Mouse (Mus musculus) embryonic facial prominence, embryonic 12.5 days (tissue): ENCODE data around the gene Rpl23. TPM values are rescaled to one million over a fixed set of nuclear protein-coding genes. Genes with fewer than 3 reads are reported as not detected.

Experiments
- ATAC-seq: fragments of 200-750 bp; cut with Nextera tagmentation; 2 replicates; pipeline ENCODE4 v1.8.0; 2017; ENCODE audit not compliant: insufficient number of reproducible peaks, insufficient read depth, low FRiP score, low TSS enrichment
- H3K27ac ChIP-seq: fragments of 300-500 bp; sonication (generic); 2 replicates; pipeline ENCODE4 v1.5.1; 2016; ENCODE audit warnings: mild to moderate bottlenecking
- H3K27me3 ChIP-seq: fragments of 300-500 bp; sonication (generic); 2 replicates; pipeline ENCODE4 v1.6.1; 2016; ENCODE audit warnings: mild to moderate bottlenecking, moderate library complexity
- H3K36me3 ChIP-seq: fragments of 300-500 bp; sonication (generic); 2 replicates; pipeline ENCODE4 v1.6.1; 2016; ENCODE audit warnings: mild to moderate bottlenecking
- H3K4me1 ChIP-seq: fragments of 300-500 bp; sonication (generic); 2 replicates; pipeline ENCODE4 v1.6.1; 2016
- H3K4me2 ChIP-seq: fragments of 300-500 bp; sonication (generic); replicated peaks from 2 replicates; pipeline ENCODE4 v1.6.1; 2016; ENCODE audit warnings: mild to moderate bottlenecking, moderate library complexity
- H3K4me3 ChIP-seq: fragments of 300-500 bp; sonication (generic); 2 replicates; pipeline ENCODE4 v1.5.1; 2016; ENCODE audit warnings: mild to moderate bottlenecking
- H3K9ac ChIP-seq: fragments of 300-500 bp; sonication (generic); 2 replicates; pipeline ENCODE4 v1.6.1; 2016; ENCODE audit warnings: mild to moderate bottlenecking, moderate library complexity
- H3K9me3 ChIP-seq: fragments of 300-500 bp; sonication (generic); 2 replicates; pipeline ENCODE4 v1.6.1; 2016; ENCODE audit warnings: mild to moderate bottlenecking, moderate library complexity
- WGBS: fragments of 180-500 bp; shearing (Covaris S2); methylation state at CpG from one replicate; pipeline ENCODE4 v1.1.7; 2016; 5-methylcytosine and 5-hydroxymethylcytosine counted together
- polyA plus RNA-seq: library from polyadenylated mRNA; unstranded; fragments of >200 nt; fragmentation: Nextera tagmentation; extraction: Ambion mirVana; gene quantifications from 2 replicates; pipeline ENCODE4 v1.2.1, GENCODE M21; 2016

The Rpl23 gene
- polyA plus RNA-seq, 1 experiment from 2014 or later = 481 TPM

DNA sequence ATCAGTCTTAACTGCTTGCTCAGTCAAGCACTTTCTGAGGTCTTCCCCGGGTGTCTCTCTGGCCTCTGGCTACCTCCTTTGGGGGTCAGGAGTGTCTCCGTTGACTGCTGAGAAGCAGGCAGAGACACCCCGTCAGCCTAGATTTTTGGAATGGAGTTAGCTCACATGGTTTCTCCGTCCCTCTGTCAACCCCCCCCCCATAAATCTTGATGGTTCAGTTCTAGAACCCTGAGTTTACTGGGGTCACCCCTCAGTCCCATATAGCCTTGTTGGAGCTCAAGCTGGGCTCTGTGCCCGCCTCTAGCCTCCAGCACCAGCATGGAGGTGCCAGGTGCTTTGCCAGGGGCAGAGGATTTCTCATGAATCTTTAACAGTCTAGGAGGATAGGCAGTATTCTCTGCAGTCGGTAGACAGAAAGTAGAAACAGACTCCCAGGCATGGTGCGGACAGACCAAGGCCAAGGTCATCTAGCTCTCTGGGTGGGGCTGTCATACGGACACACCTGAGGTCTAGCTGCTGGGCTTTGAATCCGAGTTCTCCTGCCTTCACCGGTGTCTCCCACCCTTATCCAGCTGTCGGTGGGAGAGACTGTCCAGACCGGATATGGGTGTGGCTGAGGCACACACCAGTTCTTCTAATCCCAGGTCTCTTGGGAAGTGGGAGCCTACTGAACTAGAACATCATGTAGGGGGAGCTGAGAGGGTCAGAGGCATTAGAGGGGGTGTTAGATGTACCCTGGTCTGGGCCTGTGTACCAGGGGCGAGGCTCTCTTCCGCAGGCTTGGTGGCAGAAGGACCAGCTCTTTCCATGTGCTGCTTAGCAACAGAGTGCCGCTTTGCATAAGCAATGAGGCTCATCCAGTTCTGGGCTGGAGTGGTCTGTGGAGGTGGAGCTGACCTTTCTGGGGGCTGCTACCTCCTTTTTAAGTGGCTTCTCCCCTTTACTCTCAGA, 23.7 kb upstream of the Rpl23 start:
- Histone ChIP-seq H3K9ac (no peak overlapping the region), H3K4me1 (peaks cover 89% of the 10 kb centered on the region), H3K4me2 (peak overlapping the region; percentile 48)

DNA sequence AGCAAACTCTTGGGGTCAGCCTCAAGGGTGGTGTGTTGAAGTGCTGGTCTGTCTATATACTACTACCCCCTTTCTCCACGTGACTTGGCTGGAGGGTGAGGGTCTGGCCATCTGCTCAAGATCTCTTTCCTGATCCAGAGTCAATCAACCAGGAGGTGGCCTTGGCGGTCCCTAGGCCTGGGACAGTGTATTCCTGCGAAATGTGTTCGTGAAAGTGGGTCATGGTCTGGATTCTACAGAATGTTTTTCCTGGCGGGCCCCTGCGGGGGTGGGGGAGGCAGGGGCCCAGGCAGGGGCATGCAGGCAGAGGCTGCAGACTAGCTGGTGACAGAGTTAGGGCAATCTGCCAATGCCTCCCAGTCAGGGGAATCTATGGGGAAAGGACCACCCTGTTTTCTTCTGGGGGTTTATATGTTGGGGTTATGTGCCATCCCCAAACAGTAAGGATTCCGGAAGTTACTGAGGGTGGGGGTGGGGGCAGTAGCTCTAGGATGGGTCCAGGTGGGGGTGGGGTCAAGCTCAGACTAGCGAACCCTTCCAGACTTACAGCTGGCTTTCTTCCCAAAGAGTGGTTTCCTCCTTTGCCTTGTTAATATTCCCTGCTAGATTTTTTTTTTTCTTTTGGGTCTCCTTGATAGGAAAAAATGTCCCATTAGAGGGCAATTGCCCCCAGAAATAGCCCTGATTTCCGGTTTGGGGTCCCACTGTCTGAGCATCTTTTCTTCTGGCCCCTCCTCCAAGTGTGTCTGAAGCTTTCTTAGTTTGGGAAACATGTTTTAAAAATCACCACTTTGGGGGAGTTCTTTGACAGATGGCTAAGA, 22.8 kb upstream of the Rpl23 start:
- 7% methylated on average over 9 of the region's 9 CpGs for WGBS
- Histone ChIP-seq H3K4me1 (peaks cover 81% of the 10 kb centered on the region), H3K9ac (peak overlapping the region; percentile 32; the same call in 1 of the 2 replicates), H3K4me3 (peak overlapping the region; percentile 17; the same call in 1 of the 2 replicates), H3K27ac (peak overlapping the region; percentile 89), H3K27me3 (no peaks in the 10 kb centered on the region), H3K4me2 (peak overlapping the region; percentile 48), H3K36me3 (peaks cover 22% of the 10 kb centered on the region), H3K9me3 (no peaks in the 10 kb centered on the region)
- ATAC-seq = no peak

More for the DNA sequence above, 23.7 kb upstream of the Rpl23 start:
- Histone ChIP-seq H3K9me3 (no peaks in the 10 kb centered on the region), H3K27ac (peak overlapping the region; percentile 89), H3K27me3 (no peaks in the 10 kb centered on the region), H3K36me3 (peaks cover 22% of the 10 kb centered on the region), H3K4me3 (no peak overlapping the region)
- 44% methylated on average over 15 of the region's 15 CpGs for WGBS
- no peak for ATAC-seq

DNA sequence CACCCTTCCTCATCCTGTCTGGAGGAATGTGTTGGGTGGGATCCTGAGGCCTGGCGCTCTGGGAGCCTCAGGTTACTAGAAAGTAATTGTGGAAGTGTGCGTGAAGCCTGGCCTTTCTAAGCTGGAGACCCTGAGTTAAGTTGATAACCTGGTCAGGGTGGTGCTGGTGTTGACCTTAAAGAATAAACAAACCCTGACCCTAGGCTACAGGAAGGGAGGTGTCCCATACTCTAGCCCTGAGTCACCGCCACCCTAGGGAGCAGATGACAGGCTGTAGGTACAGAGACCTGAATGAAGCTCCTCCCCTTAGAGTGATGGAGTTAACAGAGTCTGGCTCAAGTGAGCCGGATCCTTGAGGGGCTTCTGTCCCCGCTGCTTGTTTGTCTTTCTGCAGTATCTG, 21.6 kb upstream of the Rpl23 start:
- H3K4me2 ChIP-seq = peak overlapping the region; percentile 48; the same call in 1 of the 2 replicates
- H3K4me3 ChIP-seq = no peak overlapping the region
- H3K9me3 ChIP-seq = no peaks in the 10 kb centered on the region
- H3K27me3 ChIP-seq = no peaks in the 10 kb centered on the region
- no peak for ATAC-seq
- peak overlapping the region; percentile 89; the same call in 1 of the 2 replicates for H3K27ac ChIP-seq
- 73% methylated on average over 5 of the region's 5 CpGs for WGBS
- H3K36me3 ChIP-seq = peaks cover 12% of the 10 kb centered on the region
- peaks cover 70% of the 10 kb centered on the region for H3K4me1 ChIP-seq
- no peak overlapping the region for H3K9ac ChIP-seq

DNA sequence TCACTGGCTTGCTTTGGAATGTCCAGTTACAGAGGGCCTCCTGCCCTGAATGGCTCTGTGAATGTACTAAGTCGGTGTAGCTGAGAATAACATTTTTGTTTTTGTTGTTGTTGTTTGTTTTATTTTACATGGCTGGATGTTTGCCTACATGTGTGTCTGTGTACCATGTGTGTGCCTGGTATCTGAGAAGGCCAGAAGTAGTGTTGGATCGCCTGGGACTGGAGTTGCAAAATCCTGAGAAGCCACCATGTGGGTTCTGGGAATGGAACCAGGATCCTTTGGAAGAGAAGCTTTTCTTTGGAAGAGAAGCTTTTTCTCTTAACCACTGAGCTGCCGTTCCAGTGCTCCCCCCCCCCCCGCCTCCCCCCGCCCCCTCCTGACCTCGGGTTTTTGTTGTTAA, 20.3 kb upstream of the Rpl23 start:
- WGBS = 46% methylated on average over 6 of the region's 6 CpGs
- ATAC-seq = no peak
- Histone ChIP-seq H3K9me3 (no peaks in the 10 kb centered on the region), H3K36me3 (peaks cover 7% of the 10 kb centered on the region), H3K27me3 (no peaks in the 10 kb centered on the region), H3K4me3 (no peak overlapping the region), H3K27ac (no peak overlapping the region), H3K4me2 (0 out of 2 replicates have a peak overlapping the region, but pooled peaks have one; percentile 72), H3K9ac (no peak overlapping the region), H3K4me1 (peaks cover 65% of the 10 kb centered on the region)

DNA sequence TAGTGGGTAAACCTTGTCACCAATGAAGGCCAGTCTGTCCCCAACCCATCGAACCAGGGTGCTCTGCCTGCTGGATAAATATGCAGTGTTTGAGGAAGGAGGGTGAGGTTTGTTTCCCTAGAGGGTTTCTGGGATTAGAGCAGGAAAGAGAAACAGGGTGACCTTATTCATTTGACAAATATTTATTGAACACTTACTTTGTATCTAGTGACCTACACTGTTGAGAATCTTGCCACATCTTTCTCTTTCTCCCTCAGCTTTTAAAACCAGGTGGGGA, 19.9 kb upstream of the Rpl23 start:
- 36% methylated on average over 1 of the region's 1 CpGs for WGBS
- no peak overlapping the region for H3K4me3 ChIP-seq
- peaks cover 62% of the 10 kb centered on the region for H3K4me1 ChIP-seq
- no peaks in the 10 kb centered on the region for H3K9me3 ChIP-seq
- peaks cover 5% of the 10 kb centered on the region; the same call in 1 of the 2 replicates for H3K36me3 ChIP-seq
- ATAC-seq = no peak
- H3K9ac ChIP-seq = no peak overlapping the region
- no peaks in the 10 kb centered on the region for H3K27me3 ChIP-seq
- no peak overlapping the region for H3K27ac ChIP-seq
- H3K4me2 ChIP-seq = peak overlapping the region; percentile 72

DNA sequence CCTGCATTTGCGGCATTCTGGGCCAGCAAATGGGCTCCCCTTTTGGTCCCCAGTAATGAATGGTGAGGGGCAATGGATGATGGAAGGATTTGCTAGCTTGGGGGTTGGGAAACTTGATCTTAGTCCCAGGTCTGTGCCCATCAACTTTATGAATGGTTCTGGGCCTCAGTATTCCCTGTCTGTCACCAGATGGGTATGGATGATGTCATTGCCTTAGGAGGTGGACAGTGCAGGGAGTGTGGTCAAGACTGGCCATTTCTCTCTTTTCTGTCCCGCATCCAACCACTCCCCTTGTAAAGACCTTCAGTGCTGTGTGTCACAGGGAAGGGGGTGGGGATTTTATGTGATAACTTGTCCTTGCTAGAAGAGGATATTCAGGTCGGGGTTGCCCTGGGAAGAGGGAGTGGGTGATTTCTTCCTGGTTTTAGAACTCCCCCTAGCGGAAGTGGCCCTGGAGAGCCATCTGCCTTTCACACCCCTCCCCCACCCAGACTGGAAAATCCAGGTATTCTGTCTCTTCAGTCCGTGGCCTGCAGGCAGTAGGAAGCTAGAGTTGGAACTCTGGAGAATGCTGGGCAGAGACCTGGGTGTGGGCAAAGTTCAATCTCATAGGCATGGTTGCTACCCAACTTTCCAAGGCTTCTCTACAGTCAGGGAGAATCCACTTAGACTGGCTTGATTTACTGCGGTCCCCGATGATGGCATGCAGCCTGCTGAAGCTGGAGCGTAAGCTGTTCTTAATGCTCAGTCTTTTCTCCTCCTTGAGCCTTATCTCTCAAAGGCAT, 19.4 kb upstream of the Rpl23 start:
- Histone ChIP-seq H3K4me2 (peak overlapping the region; percentile 72), H3K36me3 (no peaks in the 10 kb centered on the region; the same call in 1 of the 2 replicates), H3K27me3 (no peaks in the 10 kb centered on the region), H3K9me3 (no peaks in the 10 kb centered on the region), H3K4me3 (peak overlapping the region; percentile 96), H3K9ac (peak overlapping the region; percentile 88), H3K4me1 (peaks cover 57% of the 10 kb centered on the region), H3K27ac (peak overlapping the region; percentile 99)
- WGBS = 34% methylated on average over 8 of the region's 8 CpGs
- no peak for ATAC-seq

DNA sequence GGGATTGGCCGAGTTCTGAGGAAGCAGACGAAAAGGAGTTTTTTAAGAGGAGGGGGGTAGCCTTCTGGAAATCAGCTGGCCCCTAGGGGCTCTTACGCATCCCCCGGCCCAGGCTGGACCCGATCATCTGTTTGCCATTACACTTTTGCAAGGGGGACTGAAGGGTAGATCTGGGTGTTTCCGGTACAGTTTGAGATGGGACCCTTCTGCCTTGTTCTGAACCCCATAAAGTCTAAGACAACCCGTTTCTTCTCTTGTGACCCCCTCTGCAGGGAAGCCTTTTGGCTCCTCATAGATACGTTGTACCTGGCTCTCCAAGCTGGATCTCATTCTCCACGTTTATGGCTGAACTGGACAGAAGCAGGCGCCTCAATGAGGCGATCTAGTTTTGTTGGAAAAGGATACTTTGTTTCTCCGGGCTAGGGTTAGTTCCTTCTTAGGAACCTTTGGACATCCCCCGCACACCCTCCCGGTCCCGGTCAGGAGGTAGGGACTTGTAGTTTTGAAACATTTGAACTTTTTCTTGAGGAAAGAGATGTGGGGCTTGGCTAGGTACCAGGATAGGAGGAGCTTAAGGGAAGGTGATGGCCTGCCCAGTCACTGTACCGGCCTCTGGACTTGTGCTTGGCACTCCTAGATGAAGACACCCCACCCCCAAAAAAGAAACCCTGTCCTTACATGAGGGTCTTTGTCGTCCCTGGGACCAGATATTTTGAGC, 18.6 kb upstream of the Rpl23 start:
- peak overlapping the region; percentile 72 for H3K4me2 ChIP-seq
- H3K36me3 ChIP-seq = no peaks in the 10 kb centered on the region
- peak overlapping the region; percentile 96 for H3K4me3 ChIP-seq
- H3K9me3 ChIP-seq = no peaks in the 10 kb centered on the region
- H3K27me3 ChIP-seq = no peaks in the 10 kb centered on the region
- peaks cover 50% of the 10 kb centered on the region for H3K4me1 ChIP-seq
- 4% methylated on average over 17 of the region's 17 CpGs for WGBS
- peak overlapping the region; percentile 88 for H3K9ac ChIP-seq
- H3K27ac ChIP-seq = peak overlapping the region; percentile 99
- ATAC-seq = no peak

DNA sequence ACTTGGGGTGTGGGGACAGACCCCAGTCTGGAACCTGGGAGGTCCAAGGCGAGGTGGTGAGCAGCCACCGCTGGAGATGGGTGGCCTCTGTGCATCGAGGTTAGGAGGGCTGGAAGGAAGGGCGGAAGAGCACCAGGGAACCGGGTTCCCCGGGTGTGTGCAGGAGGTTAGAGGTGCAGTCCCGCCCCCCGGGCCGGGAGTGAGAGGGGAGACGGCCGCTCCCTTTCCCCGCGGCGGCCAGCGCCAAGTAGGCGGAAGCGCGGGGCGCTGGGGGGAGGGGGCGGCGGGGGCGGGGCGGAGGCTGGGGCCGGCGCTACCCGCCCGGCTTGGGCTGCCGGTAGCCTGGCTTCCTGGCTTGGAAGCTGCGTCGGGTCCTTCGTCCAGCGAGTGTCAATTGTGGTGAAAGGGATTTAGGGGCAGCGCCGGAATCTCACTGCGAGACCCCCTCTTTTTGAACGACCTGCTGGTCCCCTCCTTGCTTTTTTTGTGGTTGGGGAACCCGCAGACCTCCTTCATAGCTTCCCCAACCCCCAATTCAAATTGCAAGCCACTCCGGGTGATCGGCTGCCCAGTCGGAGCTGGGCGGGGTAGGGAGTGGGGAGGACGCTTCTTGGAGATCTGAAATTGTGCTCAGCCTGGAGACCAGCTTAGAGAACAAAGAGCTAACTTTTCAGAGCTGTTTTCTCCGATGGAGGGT, 17.9 kb upstream of the Rpl23 start:
- peaks cover 42% of the 10 kb centered on the region for H3K4me1 ChIP-seq
- under 1% methylated on average over 36 of the region's 43 CpGs for WGBS
- peak overlapping the region; percentile 88 for H3K9ac ChIP-seq

DNA sequence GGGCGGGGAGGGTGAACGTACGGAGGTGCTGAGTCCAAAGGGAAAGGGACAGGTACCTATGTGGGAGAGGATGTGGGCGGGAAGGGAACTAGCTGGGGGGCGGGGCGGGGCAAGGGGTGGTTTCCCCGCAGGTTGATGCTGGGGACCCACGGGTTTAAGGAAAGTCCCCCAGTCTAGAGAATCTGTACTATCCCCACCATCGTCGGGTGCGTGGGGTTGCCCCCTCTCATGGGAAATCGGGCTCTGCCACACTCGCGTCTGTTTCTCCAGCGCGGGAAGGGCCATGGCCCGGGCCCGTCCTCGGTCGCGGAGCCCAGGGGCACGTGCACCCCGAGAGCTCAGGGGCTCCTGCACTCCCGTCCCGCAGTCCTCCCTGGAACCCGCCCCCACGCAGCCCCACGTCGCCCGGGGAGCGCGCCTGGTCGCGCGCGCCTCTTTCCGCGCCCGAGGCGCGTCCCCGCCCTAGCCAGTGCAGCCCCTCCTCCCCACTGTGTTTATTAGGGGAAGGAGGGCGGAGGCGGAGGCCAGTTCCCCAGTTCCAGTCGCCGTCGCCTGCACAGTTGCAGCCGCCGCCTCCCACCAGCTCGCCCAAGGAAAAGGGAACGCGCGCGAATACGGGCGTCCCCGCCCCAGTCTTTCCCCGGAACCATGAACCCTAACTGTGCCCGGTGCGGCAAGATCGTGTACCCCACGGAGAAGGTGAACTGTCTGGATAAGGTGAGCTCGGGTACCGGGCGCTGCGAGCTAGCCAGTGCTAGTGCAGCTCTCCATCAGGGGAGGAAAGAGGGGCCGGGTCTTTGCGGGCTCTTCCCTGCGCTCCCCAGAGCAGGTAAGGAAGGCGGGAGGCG, 17.1 kb upstream of the Rpl23 start:
- Histone ChIP-seq H3K4me1 (peaks cover 35% of the 10 kb centered on the region), H3K4me2 (peak overlapping the region; percentile 72), H3K4me3 (peak overlapping the region; percentile 96), H3K27me3 (no peaks in the 10 kb centered on the region), H3K36me3 (no peaks in the 10 kb centered on the region), H3K9ac (peak overlapping the region; percentile 88), H3K27ac (peak overlapping the region; percentile 99), H3K9me3 (no peaks in the 10 kb centered on the region)
- WGBS = under 1% methylated on average over 69 of the region's 71 CpGs
- peak; percentile 76 for ATAC-seq

More for the DNA sequence above, 17.9 kb upstream of the Rpl23 start:
- Histone ChIP-seq H3K27ac (peak overlapping the region; percentile 99), H3K4me2 (peak overlapping the region; percentile 72), H3K27me3 (no peaks in the 10 kb centered on the region), H3K9me3 (no peaks in the 10 kb centered on the region), H3K36me3 (no peaks in the 10 kb centered on the region), H3K4me3 (peak overlapping the region; percentile 96)
- ATAC-seq = peak; percentile 72; the same call in 1 of the 2 replicates

DNA sequence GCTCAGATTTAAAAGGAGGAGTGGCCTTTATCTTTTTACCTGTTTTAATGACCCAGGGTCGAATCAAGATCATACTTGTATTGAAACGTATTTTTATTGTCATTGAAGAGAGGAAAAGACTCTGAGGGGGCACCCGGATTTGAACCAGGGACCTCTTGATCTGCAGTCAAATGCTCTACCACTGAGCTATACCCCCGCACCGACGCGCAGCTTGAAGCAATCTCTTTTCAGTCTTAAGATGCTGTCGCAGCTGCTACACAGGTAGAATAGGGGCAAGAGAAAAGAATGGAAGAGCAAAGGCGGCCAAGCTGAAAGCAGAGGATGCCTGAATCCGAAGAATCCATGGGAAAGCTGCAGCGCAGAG, 16.5 kb upstream of the Rpl23 start, which contains the start of gene Lasp1:
Gene Lasp1, plus strand, starts transcription at position 219 of the 364 bp plus-strand sequence.
- Histone ChIP-seq H3K4me3 (peak within 1 kb of the TSS; percentile 96), H3K36me3 (no peaks in the 10 kb centered on the region), H3K27ac (peak within 1 kb of the TSS; percentile 99), H3K27me3 (no peaks in the 10 kb centered on the region), H3K9me3 (no peaks in the 10 kb centered on the region), H3K9ac (peak within 1 kb of the TSS; percentile 88), H3K4me1 (peaks cover 29% of the 10 kb centered on the region), H3K4me2 (peak within 1 kb of the TSS; percentile 72)
- peak; percentile 25; the same call in 1 of the 2 replicates for ATAC-seq
- WGBS = 1% methylated on average over 11 of the region's 11 CpGs
